Mouse (Mus musculus) cerebellum, postnatal 25 days (tissue): ENCODE results near the gene Gm14569.

ENCODE experiments used
- DNase-seq, 2 experiments: peaks; one replicate each; pipeline ENCODE4 v3.0.0; 2021; ENCODE audit warnings: mixed read lengths in 2 of 2

Gene Gm14569

DNA sequence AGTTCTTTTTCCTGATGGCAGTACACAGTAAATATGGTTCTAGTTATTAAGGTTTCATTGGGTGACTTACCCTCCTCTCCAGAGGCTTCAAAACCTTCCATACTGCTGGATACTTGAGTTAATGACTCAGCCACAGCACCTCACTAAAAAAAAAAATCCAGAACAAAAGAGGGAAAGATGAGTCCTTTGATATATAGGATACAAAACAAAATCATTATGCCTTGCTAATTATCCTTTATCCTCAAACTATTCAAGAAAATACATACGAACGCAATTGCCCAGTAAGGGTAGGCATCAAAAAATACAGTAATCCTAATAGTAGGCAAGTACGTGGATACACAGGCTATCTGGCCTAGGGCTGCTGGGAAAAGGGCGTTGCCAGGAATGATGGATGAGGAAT lies at the start of gene Gm14569:
TSS of gene Gm14569 (minus strand) at position 101 of the 400 bp plus-strand sequence.
- DNase-seq = no peak

DNA sequence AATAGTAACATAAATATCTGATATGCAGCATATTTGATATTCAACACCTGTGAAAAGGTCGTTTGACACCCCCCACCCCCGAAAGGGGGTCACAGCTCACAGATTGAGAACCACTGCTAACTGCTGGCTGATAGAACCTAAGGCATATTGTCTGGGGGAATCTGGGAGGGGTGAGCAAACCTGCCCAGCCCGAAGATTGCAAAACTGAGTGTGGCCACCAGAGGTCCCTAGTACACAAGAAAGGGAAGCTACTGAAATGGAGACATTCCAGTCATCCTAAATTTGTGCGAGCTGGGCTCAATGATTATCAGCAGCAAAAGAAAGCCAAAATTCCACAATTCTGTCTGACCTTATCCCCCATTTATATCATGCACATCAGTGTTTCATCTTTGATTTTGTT lies 42.9 kb upstream of the Gm14569 start:
- DNase-seq = peak; percentile 74 to 84

DNA sequence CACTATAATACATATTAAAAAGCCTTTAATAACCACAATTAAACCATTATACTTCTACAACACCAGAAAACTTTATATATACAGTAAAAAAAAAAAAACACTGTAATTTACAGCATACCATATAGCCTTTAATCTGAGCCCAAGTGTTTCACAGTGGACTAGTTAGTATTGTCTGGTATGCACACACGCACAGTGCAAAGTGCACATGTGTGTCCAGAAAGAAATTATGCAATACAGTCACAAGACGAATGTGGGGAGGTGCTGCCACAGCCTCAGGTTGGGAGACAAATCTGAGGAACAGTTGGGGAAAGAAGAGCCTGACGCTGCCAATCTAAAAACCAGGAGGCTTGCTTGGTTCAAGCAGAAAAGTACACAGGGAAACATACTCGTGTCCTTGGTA lies 42.1 kb upstream of the Gm14569 start:
- no peak for DNase-seq

DNA sequence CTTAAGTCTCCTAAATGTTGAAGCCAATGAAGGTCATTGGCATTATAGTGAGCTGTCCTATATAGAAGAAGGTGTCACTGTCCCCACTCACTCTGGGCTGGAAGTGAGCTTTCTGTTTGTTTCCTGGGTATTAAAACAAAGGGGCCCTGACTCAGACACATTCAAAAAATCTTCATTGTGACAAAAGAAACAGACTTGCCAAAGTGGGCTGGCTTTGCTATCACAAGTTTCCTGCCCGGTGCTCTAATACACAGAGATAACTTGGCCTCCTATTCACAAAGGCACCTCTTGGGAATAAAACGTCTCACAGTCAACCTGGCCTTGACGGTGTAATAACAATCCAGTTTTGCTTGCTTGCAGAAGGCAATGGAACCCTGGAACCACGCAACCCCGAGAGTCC lies 38.6 kb upstream of the Gm14569 start:
- DNase-seq = no peak

DNA sequence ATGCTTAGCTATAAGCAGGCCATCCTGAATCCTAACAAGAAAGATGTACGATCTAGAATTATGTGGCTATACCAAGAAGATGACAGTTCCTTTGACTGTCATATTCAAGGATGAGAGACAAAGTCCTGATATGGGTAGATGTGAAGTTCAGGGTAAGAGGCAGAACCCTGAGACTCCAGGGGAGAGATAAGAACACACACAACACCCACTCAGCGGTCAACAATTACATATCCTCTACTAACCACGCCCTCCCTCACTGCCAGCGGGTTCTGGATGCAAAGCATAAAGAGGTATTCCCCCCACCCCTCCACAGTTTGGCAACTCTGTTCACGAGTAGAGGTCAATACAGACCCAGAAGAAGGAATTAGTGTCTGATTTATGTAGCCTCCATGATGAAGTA lies 32.1 kb upstream of the Gm14569 start:
- no peak for DNase-seq

DNA sequence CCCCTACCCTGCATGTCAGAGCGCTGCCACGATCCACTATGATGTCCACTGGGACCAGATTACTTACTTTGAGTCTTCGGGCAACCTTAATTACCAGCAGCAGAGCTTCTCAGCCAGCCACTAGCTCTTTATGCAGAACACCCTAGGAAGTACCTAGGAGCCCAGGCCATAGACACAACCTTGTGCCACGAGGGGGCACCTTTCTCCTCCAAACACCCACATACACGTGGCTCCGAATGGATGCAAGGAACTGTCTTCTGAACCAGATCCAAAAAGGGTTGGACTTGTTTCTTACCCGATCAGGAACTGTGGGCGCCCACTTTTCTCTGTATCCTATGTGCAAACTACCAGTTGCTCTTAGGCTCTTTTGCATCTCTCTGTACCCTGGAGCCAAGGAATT lies 22.1 kb upstream of the Gm14569 start:
- no peak for DNase-seq

DNA sequence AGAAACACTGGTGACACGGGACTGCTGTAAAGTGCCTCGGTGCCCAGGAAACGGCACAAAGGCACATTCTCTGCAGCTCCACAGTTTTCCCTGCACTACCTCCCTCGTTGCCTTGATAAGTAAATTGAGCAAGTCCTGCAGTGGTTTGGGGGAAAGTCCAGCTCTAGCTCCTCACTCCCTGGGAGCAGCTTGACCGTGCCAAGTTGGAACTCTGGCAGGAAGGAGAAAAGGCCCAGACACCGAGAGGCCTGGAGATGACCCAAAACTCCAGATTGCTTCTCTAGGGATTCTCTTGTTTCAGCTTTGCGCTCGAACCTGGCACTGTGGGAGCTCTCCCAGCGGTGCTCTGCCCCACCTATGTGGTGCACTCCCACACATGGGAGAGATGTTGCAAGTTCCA lies 21.6 kb upstream of the Gm14569 start:
- peak; percentile 4 to 5 for DNase-seq

DNA sequence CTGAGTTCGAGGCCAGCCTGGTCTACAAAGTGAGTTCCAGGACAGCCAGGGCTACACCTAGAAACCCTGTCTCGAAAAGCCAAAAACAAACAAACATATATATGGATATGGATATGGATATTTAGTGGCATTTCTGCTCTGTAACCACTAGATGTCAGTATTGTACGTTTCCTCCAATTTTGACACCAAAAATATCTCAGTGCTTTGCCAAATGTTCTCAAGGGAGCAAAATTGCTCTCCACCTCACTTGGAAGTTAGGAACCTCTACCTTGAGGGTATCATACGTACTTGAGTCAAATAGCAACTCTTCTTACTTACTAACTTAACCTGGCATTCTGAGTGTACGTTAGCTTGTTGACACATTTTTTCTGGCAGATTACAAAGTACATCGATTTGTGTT lies 15.2 kb upstream of the Gm14569 start:
- DNase-seq = no peak

DNA sequence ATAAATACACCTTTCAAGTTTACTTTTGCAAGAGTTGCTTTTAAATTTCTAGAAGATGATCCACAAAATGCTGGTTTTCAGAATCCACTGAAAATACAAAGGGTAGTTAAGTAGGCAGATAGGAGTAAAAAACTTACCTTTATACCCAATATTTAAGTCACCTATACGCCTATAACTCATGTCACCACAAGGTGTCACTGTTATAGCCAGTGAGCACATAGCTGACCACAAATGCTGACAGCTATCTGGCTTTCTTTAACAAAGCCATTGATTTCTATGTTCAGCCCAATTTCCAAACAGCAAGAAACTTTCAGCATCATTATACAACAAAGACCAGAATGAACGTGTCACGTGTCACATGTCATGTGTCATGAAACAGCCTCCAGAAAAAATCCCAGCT lies 2.1 kb downstream of the Gm14569 start:
- no peak for DNase-seq

DNA sequence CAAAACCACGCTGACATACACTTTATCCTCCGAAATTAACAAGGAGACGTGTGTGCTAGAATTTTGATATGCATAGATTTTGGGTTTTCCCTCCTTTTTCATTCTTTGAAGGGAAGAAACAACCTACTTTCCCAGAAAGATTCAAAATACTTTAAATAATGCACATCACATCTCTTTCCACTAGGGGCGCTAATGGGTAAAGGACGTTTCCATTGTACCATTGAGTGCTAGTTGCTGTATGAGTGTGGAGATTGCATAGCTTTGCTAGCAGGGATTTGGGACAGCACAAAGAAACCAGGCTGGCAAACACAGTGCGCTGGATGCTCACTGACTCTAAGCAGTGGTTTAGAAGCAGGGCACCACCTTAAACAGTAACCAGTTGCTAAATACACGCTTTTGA lies 3.6 kb downstream of the Gm14569 start:
- DNase-seq = no peak

DNA sequence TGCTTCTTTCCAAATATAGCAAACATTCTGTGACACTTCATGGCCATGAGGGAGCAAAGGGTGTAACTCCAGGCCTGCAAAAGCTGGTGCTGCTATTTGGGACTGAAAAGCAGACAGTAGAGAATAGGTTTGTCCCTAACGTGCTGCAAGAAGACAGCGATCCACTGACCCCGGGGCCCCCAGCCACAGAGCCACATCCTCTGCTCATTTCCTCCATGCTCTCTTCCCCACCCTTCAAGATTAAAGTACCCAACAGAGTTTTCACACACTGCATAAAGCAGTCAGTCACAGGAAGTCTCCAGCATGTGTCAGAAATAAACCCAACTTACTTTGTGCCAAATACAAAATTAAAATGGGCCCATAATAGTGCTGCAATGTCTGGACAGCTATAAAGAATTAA lies 16.8 kb downstream of the Gm14569 start:
- no peak for DNase-seq

DNA sequence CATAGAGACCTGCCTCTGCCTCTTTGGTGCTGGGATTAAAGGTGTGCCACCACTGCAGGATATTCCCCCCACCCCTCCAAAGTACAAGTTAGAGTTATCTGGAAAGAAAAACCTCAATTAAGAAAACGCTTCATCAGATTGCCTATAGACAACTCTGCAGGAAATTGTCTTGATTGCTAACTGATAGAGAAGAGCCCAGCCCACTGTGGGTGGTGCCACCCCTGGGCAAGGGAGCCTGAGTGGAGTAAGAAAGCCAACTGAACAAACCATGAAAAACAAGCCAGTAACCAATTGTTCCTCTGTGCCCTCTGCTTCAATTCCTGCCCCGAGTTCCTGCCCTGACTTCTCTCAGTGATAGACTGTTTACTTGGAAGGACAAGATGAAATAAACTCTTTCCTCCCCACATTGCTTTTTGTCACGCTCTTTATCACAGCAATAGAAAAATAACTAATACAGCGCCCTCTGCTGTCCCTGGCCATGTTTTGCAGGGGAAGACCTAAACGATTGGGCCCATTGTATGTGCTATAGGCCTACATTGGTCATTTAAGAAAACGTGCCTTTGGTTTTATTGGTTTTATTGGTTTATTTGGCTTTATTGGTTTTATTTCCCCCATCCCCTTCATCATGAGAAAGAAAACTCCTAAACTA lies 17.4 kb downstream of the Gm14569 start:
- DNase-seq = no peak

DNA sequence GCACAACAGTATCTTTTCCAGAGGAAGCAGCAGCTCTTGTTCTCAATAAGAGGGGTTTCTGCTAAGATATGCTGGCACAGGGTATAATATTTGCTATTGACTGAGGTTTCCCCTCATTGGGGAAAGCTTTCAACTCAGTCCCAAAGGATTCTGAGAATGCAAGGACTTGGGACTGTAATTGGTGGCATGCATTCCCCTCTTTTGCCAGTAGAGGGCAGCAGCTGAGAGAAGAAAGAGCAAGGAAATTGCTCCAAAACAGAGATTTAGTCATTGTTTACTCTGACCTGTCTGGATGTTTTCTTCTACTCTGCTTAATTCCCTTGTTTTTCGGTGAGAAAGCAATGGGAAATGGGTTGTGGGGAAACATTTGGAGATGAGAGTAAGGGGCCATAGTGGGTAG lies 35.6 kb downstream of the Gm14569 start:
- peak; percentile 5 to 22 for DNase-seq

DNA sequence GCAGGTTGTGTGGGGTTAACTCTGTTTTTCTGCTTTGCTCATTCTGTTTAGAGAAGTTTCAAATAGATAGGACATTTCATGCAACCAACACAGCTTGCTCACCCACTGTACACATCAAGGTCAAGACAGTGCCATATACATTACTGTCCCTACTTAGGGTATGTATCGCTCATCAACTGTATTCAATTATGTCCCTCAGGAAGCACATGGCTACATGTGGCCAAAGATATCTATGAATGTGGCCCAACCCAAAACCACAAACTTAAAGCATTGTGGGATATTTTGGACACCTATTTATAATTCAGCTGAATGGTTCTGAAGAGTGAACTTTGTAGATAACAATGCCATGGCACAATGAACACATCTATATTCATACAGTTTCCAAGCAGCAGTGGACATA lies 53.7 kb downstream of the Gm14569 start:
- DNase-seq = no peak

DNA sequence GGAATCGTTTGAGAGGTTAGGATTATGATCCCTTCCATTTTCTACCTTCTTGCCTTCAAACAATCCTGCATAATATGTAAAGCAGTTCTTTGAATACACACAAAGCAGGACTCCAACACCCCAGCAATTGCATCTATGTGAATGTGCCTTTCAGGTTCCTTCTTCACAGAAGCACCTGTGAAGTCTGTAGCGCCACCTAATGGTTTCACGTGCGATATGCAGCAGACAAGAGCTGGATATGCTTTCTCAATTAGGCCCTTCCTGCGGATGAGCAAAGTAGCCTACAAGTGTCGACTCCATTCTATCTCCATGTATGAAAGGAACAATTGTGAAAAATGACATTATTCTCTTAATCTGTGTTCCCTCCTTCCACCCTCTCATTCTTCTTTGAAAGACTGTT lies 56.6 kb downstream of the Gm14569 start:
- DNase-seq = no peak

DNA sequence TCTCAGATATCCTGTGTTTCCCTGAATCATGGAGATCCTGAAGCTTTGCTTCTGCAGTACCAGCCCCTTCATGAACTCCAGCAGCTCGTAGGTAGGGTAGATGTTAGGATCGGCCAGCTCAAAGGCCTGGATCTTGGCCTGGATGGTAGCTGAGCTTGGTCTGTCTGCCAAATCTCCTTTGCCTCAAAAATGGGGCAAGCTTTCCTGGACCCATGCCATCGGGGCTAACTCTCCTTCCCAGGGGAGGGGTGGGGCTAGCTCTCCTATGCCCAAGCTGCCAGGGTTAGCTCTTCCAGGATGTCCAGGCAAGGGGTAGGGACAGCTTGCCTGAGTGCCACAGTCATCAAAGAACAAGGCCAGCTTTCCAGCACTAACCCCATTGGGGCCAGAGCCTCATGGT lies 72.5 kb downstream of the Gm14569 start:
- DNase-seq = peak in 1 of 2 experiments; percentile 9

DNA sequence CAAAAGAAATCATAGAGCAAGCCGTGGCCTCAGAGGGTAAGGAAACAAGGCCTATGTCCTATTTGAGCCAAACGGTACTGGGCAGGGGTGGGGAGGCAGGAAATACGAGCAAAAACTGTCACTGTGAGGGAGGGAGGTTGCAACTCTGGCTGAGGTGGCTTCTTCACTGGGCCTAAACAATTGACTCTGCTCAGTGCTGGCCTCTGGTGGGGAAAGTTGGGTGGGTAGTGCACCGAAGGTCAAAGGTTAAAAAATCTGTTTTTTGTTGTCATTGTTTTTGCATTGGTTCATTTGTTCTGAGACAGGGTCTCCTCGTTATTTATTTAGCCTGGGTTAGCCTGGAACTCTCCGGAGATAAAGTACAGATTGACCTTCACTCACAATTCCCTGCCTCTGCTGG lies 89.3 kb downstream of the Gm14569 start:
- DNase-seq = no peak

DNA sequence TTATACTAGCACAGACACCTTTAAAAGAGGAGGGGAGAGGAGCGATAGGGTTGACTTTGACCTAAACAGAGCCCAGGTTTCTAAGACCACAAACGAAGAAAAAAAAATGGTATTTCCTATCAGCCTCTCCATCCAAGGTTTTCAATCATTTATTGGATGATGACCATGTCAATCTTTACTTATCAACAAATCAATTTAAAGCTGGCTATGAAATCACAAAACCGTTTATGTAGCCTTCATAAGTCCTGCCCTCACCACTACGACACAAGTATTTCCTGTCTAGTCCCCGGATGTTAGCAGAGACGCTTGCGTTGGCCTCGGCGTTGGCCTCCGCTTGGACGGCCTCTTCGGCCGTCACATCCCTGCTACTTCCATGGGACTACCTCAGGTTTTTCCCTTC lies 90.7 kb downstream of the Gm14569 start, which contains the start of gene Gm6268:
TSS of gene Gm6268 (plus strand) at position 301 of the 400 bp plus-strand sequence.
- no peak for DNase-seq

DNA sequence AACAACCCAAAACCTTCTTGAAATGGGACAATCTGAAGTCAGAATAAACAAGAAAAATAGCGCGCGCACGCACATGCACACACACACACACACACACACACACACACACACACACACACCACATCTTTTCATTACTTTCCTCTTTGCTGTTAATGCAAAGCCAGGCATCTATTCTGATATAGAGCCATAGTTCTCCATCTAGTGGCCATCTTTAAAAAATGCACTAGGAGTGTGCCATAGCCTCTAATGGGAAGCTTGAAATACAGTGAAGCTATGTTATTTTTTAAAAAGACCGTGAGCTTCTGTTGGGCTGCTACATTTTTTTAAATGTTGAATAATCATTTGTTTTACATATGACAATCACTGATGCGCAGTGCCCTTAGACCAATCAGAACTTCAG lies 98.4 kb downstream of the Gm14569 start:
- DNase-seq = peak in 1 of 2 experiments; percentile 2

DNA sequence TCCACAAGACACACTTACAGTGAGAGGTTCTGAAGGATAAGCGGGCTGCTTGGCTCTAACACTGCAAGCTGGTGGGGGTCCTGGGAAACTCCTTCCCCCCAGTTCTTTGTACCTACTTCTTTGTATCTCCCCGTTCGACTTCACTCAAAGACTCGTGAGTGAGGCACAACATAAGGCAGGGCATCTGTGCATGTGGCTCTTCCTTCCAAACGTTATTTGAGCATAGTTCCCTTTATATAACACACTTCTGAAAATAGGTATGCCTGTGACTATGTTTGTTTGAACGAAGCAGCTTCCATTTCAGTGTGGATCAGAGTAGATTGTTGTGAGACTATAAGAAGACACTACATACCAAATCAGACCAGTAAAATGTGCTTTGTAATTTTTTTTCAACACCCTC lies 99.0 kb downstream of the Gm14569 start:
- no peak for DNase-seq

DNA sequence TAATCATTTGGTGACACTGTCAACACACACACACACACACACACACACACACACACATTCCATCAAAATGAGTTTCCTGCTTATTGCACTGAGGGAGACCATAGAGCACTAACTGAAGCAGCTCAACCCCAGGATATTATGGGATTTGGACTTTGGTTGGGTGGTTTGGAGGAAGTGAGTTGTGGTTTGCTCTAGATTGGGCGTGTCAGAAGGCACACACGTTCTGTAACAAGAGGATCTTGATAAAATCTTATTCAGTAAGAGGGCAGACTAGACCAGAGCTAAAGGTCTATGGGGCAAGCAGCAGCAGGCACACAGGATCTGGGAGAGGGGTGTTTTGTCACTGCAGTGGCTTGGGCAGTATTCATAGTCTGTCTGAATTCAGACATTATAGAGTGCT lies 101.1 kb downstream of the Gm14569 start:
- no peak for DNase-seq

DNA sequence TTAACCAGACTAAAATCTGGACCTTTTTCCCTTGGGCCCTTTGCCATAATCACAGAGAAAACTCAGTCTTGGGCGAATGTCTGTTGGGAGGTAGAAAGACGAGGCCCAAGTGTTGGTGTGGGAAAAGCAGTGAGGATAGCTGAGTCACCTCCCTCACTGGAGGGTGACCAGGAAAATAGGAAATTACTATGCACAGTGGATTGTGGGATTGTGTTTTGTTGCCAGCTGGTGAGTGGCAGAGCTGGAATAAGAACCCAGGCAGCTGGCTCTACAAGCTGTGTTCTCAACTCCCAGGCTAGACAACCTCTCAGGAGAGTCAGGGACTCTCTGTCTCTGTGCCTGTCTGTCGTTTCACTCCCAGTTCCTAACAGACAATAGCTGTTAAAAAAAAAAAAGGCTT lies 101.7 kb downstream of the Gm14569 start:
- peak in 1 of 2 experiments; percentile 3 for DNase-seq

DNA sequence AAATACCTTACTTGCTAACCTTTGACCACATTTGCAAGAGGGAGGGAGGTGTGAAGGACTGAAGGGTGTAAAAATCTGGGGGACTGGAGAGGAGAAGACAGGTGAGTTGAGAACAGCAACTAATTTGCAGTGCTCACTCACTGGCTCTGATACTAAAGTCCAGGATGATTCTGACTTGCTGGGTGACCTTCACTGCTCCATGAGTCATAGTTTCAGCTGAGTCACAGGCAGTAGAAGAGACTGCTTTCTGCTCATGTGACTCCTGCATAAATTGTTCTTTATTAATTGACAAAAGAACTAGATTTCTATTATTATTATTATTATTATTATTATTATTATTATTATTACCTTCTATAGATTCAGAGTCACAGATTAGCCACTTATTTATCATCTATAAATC lies 106.3 kb downstream of the Gm14569 start:
- no peak for DNase-seq
